Mouse (Mus musculus) MEL (cell line): ENCODE measurements around the gene Myo1c. TPM values are rescaled to one million over a fixed set of nuclear protein-coding genes. Genes with fewer than 3 reads are reported as not detected.
A peak's percentile ranks its signal among the peaks of the same experiment; 100 is the strongest.

Experiments used
- DNase-seq: peaks from one replicate; pipeline ENCODE4 v3.0.0; 2011; ENCODE audit warnings: low read depth, low spot score
- H3K27ac ChIP-seq: 2 replicates; pipeline ENCODE4 v1.5.1; 2012; ENCODE audit warnings: low read depth, mild to moderate bottlenecking, control low read depth, low read length, moderate library complexity; ENCODE audit not compliant: control insufficient read depth
- H3K27me3 ChIP-seq, 2 experiments: fragments of 150-350 bp in 1 of 2; sonication (generic) in 1 of 2; 2 replicates each; pipeline ENCODE4 v1.6.1; 2012; ENCODE audit warnings: low read length in 2 of 2, mild to moderate bottlenecking in 2 of 2, improper control_type of control experiment in 1 of 2, moderate library complexity in 1 of 2; ENCODE audit not compliant: insufficient read depth in 2 of 2, control insufficient read depth in 1 of 2
- H3K36me3 ChIP-seq, 2 experiments: 2 replicates each; pipeline ENCODE4 v1.6.1; 2012 to 2014; ENCODE audit warnings: low read length in 2 of 2, improper control_type of control experiment in 1 of 2, inconsistent platforms in 1 of 2, mild to moderate bottlenecking in 1 of 2; ENCODE audit not compliant: insufficient read depth in 2 of 2, control insufficient read depth in 1 of 2
- H3K4me1 ChIP-seq, 2 experiments: fragments of 150-350 bp in 1 of 2; sonication (generic) in 1 of 2; 2 replicates each; pipeline ENCODE4 v1.6.1; 2012; ENCODE audit warnings: low read length in 2 of 2, improper control_type of control experiment in 1 of 2, mild to moderate bottlenecking in 1 of 2; ENCODE audit not compliant: insufficient read depth in 2 of 2, control insufficient read depth in 1 of 2
- H3K4me3 ChIP-seq, 2 experiments: fragments of 150-350 bp in 1 of 2; sonication (generic) in 1 of 2; 2 replicates each; pipeline ENCODE4 v1.5.1; 2012; ENCODE audit warnings: low read depth in 2 of 2, low read length in 2 of 2, mild to moderate bottlenecking in 2 of 2, moderate library complexity in 2 of 2, control low read depth in 1 of 2, improper control_type of control experiment in 1 of 2; ENCODE audit not compliant: control insufficient read depth in 1 of 2, insufficient read depth in 1 of 2
- H3K79me2 ChIP-seq: 2 replicates; pipeline ENCODE4 v1.6.1; 2012; ENCODE audit warnings: mild to moderate bottlenecking, low read length, moderate library complexity; ENCODE audit not compliant: control insufficient read depth, poor library complexity, insufficient read depth
- H3K9ac ChIP-seq: 2 replicates; pipeline ENCODE4 v1.6.1; 2012; ENCODE audit warnings: low read depth, mild to moderate bottlenecking, control low read depth, low read length, moderate library complexity; ENCODE audit not compliant: control insufficient read depth, poor library complexity, severe bottlenecking
- H3K9me3 ChIP-seq: fragments of 150-350 bp; sonication (generic); replicated peaks from 2 replicates; pipeline ENCODE4 v1.6.1; 2012; ENCODE audit warnings: mild to moderate bottlenecking, low read length, improper control_type of control experiment, moderate library complexity; ENCODE audit not compliant: insufficient read depth
- CHD2 ChIP-seq: IDR thresholded peaks from 2 replicates; pipeline ENCODE4 v1.6.1; 2011; ENCODE audit warnings: low read length, improper control_type of control experiment
- CTCF ChIP-seq, 3 experiments: IDR thresholded peaks in 2 of 3; conservative IDR thresholded peaks in 1 of 3; 2 replicates each; pipeline ENCODE4 v1.5.1; 2011 to 2012; ENCODE audit warnings: low read length in 3 of 3, low read depth in 2 of 3, mild to moderate bottlenecking in 2 of 3, improper control_type of control experiment in 1 of 3, inconsistent platforms in 1 of 3, mixed read lengths in 1 of 3, moderate library complexity in 1 of 3; ENCODE audit not compliant: control insufficient read depth in 1 of 3, insufficient read depth in 1 of 3, poor library complexity in 1 of 3, severe bottlenecking in 1 of 3
- ELF1 ChIP-seq: IDR thresholded peaks from 2 replicates; pipeline ENCODE4 v1.6.1; 2014; ENCODE audit warnings: low read depth, mild to moderate bottlenecking, inconsistent platforms, low read length, improper control_type of control experiment, moderate library complexity
- EP300 ChIP-seq, 2 experiments: IDR thresholded peaks; 2 replicates each; pipeline ENCODE4 v1.6.1; 2011; ENCODE audit warnings: improper control_type of control experiment in 2 of 2, low read length in 2 of 2, low read depth in 1 of 2, mild to moderate bottlenecking in 1 of 2
- HCFC1 ChIP-seq: IDR thresholded peaks from 2 replicates; pipeline ENCODE4 v1.6.1; 2012; ENCODE audit warnings: low read depth, mild to moderate bottlenecking, inconsistent platforms, low read length, improper control_type of control experiment, moderate library complexity
- MAZ ChIP-seq: IDR thresholded peaks from 2 replicates; pipeline ENCODE4 v1.6.1; 2012; ENCODE audit warnings: low read depth, mild to moderate bottlenecking, inconsistent platforms, low read length, improper control_type of control experiment
- MEF2A ChIP-seq: IDR thresholded peaks from 2 replicates; pipeline ENCODE4 v1.6.1; 2014; ENCODE audit warnings: low read depth, mild to moderate bottlenecking, inconsistent platforms, low read length, improper control_type of control experiment; ENCODE audit not compliant: poor library complexity, insufficient replicate concordance, severe bottlenecking; ENCODE audit errors: extremely low read depth
- SMC3 ChIP-seq: IDR thresholded peaks from 2 replicates; pipeline ENCODE4 v1.6.1; 2011; ENCODE audit warnings: low read depth, low read length, improper control_type of control experiment
- TAL1 ChIP-seq: IDR thresholded peaks from 2 replicates; pipeline ENCODE4 v1.6.1; 2012; ENCODE audit warnings: mild to moderate bottlenecking, inconsistent platforms, low read length, moderate library complexity, mixed read lengths
- UBTF ChIP-seq: IDR thresholded peaks from 2 replicates; pipeline ENCODE4 v1.6.1; 2012; ENCODE audit warnings: low read depth, mild to moderate bottlenecking, inconsistent platforms, low read length, improper control_type of control experiment, moderate library complexity, borderline replicate concordance; ENCODE audit not compliant: insufficient read depth
- USF1 ChIP-seq: IDR thresholded peaks from 2 replicates; pipeline ENCODE4 v1.6.1; 2014; ENCODE audit warnings: low read depth, mild to moderate bottlenecking, inconsistent platforms, low read length, improper control_type of control experiment, moderate library complexity
- USF2 ChIP-seq, 2 experiments: IDR thresholded peaks; 2 replicates each; pipeline ENCODE4 v1.6.1; 2011 to 2012; ENCODE audit warnings: improper control_type of control experiment in 2 of 2, low read length in 2 of 2, borderline replicate concordance in 1 of 2, inconsistent platforms in 1 of 2, low read depth in 1 of 2, mild to moderate bottlenecking in 1 of 2; ENCODE audit not compliant: insufficient read depth in 1 of 2
- ZNF384 ChIP-seq: IDR thresholded peaks from 2 replicates; pipeline ENCODE4 v1.6.1; 2012; ENCODE audit warnings: low read depth, mild to moderate bottlenecking, inconsistent platforms, low read length, improper control_type of control experiment
- polyA plus RNA-seq, 2 experiments: library from polyadenylated mRNA; stranded (reverse) in 1 of 2; unstranded in 1 of 2; fragments of >175 nt in 1 of 2; fragments of >200 nt in 1 of 2; gene quantifications; 2 replicates each; pipeline versions ENCODE4 v1.2.1 to v1.2.4; 2012; ENCODE audit warnings: low replicate concordance in 2 of 2, low read depth in 1 of 2; ENCODE audit not compliant: insufficient read length in 2 of 2, insufficient read depth in 1 of 2, missing spikeins in 1 of 2
- total RNA-seq: library from RNA; depleted of rRNA; stranded (reverse); fragments of 300-350 nt; gene quantifications from 2 replicates; pipeline ENCODE4 v1.2.3, GENCODE M21; 2012; rRNA removed

Myo1c gene
- total and polyA plus RNA-seq, 3 experiments = 33.2 to 45.6 TPM; not detected in 1

- no peak overlapping the region for H3K9ac ChIP-seq
- H3K36me3 ChIP-seq = no peaks in the 10 kb centered on the region
- H3K27me3 ChIP-seq = no peaks in the 10 kb centered on the region
- no peak for DNase-seq
- TF ChIP-seq MEF2A (no peak), ZNF384 (peak; percentile 64), CTCF (IDR thresholded peaks at IDR 0.05 in 2 of 3, conservative IDR thresholded peaks at IDR 0.05 in 1 of 3; ENCODE audit: control insufficient read depth in 1 of 3, insufficient read depth in 1 of 3, low read depth in 2 of 3, low read length in 3 of 3, poor library complexity in 1 of 3, severe bottlenecking in 1 of 3) (peak in 1 of 3 experiments; percentile 26; a peak in 2 of 6 replicates), UBTF (no peak), USF2 (IDR thresholded peaks at IDR 0.05; ENCODE audit: borderline replicate concordance in 1 of 2, insufficient read depth in 1 of 2, low read depth in 1 of 2, low read length in 2 of 2) (no peak), SMC3 (peak; percentile 26; the same call in 1 of the 2 replicates)
- no peak overlapping the region for H3K4me3 ChIP-seq
- H3K9me3 ChIP-seq = no peaks in the 10 kb centered on the region
- no peaks in the 10 kb centered on the region for H3K4me1 ChIP-seq
- no peak overlapping the region for H3K27ac ChIP-seq
- H3K79me2 ChIP-seq = no peaks in the 10 kb centered on the region
Measured at GRCm38 (mm10) chr11:75716661-75717325, 66.5 kb downstream of the Myo1c start.

- no peak for DNase-seq
- H3K4me3 ChIP-seq = no peak overlapping the region
- no peaks in the 10 kb centered on the region for H3K27me3 ChIP-seq
- no peaks in the 10 kb centered on the region for H3K4me1 ChIP-seq
- H3K36me3 ChIP-seq = no peaks in the 10 kb centered on the region
- no peaks in the 10 kb centered on the region for H3K79me2 ChIP-seq
- H3K9ac ChIP-seq = no peak overlapping the region
- no peaks in the 10 kb centered on the region for H3K9me3 ChIP-seq
- TF ChIP-seq EP300 (IDR thresholded peaks at IDR 0.05; ENCODE audit: low read depth in 1 of 2, low read length in 2 of 2) (peak in 1 of 2 experiments; percentile 24; a peak in 1 of 4 replicates), ELF1 (no peak), TAL1 (no peak), MAZ (0 out of 2 replicates have a peak, but pooled peaks have one; percentile 33), CHD2 (no peak), USF1 (no peak), HCFC1 (no peak)
- no peak overlapping the region for H3K27ac ChIP-seq
Measured at GRCm38 (mm10) chr11:75722339-75722738, 72.0 kb downstream of the Myo1c start.

Other genes starting within 250 kb of the Myo1c start
- not detected in 2 replicates for gene Serpinf1, start 227.8 kb upstream of the Myo1c start, total RNA-seq
- gene Serpinf1, start 227.8 kb upstream of the Myo1c start, polyA plus RNA-seq = under 1 TPM in 1 of 2 experiments, not detected in 1; 0.36 TPM
- gene Serpinf2, start 210.9 kb upstream of the Myo1c start, total RNA-seq = not detected in 2 replicates
- gene Serpinf2, start 210.9 kb upstream of the Myo1c start, polyA plus RNA-seq = under 1 TPM in 1 of 2 experiments, not detected in 1; 0.07 TPM
- gene Wdr81, start 195.8 kb upstream of the Myo1c start, total RNA-seq = 7.0 and 7.6 TPM in 2 replicates
- gene Wdr81, start 195.8 kb upstream of the Myo1c start, polyA plus RNA-seq = 10 to 100 TPM in 1 of 2 experiments, not detected in 1; 13.9 TPM
- gene Tlcd2, start 188.8 kb upstream of the Myo1c start, total RNA-seq = 0.50 and 1.0 TPM in 2 replicates
- under 1 TPM in 1 of 2 experiments, not detected in 1; 0.86 TPM for gene Tlcd2, start 188.8 kb upstream of the Myo1c start, polyA plus RNA-seq
- gene Prpf8, start 163.7 kb upstream of the Myo1c start, total RNA-seq = 214 and 234 TPM in 2 replicates
- 100 to 1,000 TPM; 276 to 644 TPM for gene Prpf8, start 163.7 kb upstream of the Myo1c start, polyA plus RNA-seq
- 0.16 and 0.19 TPM in 2 replicates for gene Rilp, start 140.4 kb upstream of the Myo1c start, total RNA-seq
- under 1 TPM in 1 of 2 experiments, not detected in 1; 0.65 TPM for gene Rilp, start 140.4 kb upstream of the Myo1c start, polyA plus RNA-seq
- gene Scarf1, start 137.0 kb upstream of the Myo1c start, total RNA-seq = 0.10 and 0.15 TPM in 2 replicates
- gene Scarf1, start 137.0 kb upstream of the Myo1c start, polyA plus RNA-seq = under 1 TPM in 1 of 2 experiments, not detected in 1; 0.28 TPM
- gene Slc43a2, start 118.8 kb upstream of the Myo1c start, total RNA-seq = 4.9 and 5.9 TPM in 2 replicates
- gene Slc43a2, start 118.8 kb upstream of the Myo1c start, polyA plus RNA-seq = 1 to 10 TPM in 1 of 2 experiments, not detected in 1; 8.4 TPM
- 67.8 and 73.1 TPM in 2 replicates for gene Pitpna, start 62.4 kb upstream of the Myo1c start, total RNA-seq
- 100 to 1,000 TPM; 194 to 709 TPM for gene Pitpna, start 62.4 kb upstream of the Myo1c start, polyA plus RNA-seq
- gene Inpp5k, start 19.5 kb upstream of the Myo1c start, total RNA-seq = 15.2 and 16.4 TPM in 2 replicates
- 10 to 100 TPM in 1 of 2 experiments, not detected in 1; 28.7 TPM for gene Inpp5k, start 19.5 kb upstream of the Myo1c start, polyA plus RNA-seq
- 68.0 and 68.4 TPM in 2 replicates for gene Crk, start 28.8 kb downstream of the Myo1c start, total RNA-seq
- 10 to 100 TPM; 33.8 to 66.2 TPM for gene Crk, start 28.8 kb downstream of the Myo1c start, polyA plus RNA-seq
- gene Ywhae, start 82.4 kb downstream of the Myo1c start, total RNA-seq = 303 and 356 TPM in 2 replicates
- 100 to 1,000 TPM; 755 to 855 TPM for gene Ywhae, start 82.4 kb downstream of the Myo1c start, polyA plus RNA-seq
- not detected in 2 replicates for gene Doc2b, start 145.5 kb downstream of the Myo1c start, total RNA-seq
- gene Doc2b, start 145.5 kb downstream of the Myo1c start, polyA plus RNA-seq = not detected